Mouse (Mus musculus): ENCODE measurements at regions not wholly inside any gene's neighbourhood (a gene's known extent, or its start where the extent isn't known, plus 50 kb on each side); places are given as distances from the start of the nearest gene placed in this dataset.
"Not testable (repeated sequence)": the region's sequence is repeated elsewhere in the genome, so short reads cannot be mapped to it uniquely, and the experiment has no call there.

DNA sequence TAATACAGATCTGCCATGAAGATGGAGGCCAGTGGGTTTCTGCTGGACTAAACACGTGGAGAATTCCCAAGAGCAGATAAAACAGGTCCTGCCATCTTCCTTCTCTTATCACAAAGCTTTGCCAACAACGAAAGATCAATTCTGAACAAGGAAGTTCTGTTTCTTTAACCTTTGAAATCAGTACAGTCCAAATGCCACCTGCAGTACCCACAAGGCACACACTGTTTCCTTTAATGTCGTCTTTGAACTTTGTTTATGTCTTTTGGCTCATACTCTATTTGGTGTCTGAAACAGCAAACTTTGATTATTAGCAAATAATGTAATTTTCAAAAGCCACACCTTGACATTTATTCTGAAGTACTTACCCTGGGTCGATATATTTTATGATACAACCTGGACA is 536.5 kb downstream of the Bckdhb start:
- no peak for ATAC-seq (ENCODE audit: low TSS enrichment)

GRCm38 (mm10) chr9:84466741-84467140 is 541.8 kb downstream of the Bckdhb start:
- ATAC-seq (ENCODE audit: low TSS enrichment) = peak; percentile 76

DNA sequence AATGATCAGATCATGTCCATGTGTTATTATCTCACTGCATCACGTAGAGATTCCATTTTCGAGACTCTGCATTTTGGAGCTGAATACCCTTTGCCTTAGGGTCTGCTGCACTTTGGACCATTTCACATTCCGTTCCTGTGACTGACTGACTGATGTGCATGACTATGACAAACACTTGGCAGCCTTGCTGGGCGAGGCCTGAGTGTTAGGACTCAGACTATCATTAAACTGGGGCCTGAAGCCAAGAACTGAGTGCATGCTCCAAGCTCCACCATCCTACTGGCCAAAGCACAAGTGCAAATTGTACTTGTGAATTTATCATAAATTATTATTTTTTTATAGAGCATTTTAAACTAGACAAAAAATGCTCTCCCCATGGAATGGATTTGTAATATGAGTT is 547.8 kb downstream of the Bckdhb start:
- ATAC-seq (ENCODE audit: low TSS enrichment) = no peak

DNA sequence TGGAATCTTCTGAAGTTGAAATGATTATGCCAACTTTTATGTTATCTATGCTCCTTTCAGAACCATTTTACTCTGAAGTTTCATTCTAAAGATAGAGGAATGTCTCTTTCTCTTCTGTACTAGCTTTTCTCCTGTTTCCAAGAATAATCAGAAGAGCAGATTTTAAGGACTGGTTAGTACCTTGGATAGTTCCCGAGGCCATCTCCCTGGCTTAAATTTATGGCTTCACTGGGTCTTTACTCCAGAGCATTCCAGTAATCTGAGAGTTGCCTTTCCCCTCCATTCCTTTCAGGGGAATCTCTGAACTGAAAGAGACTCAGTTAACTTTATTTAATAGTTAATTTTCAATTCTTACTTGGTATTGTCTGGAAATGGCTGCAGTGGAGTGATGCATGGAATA is 551.0 kb downstream of the Bckdhb start:
- ATAC-seq (ENCODE audit: low TSS enrichment) = no peak

GRCm38 (mm10) chr9:84499507-84499906 is 574.6 kb downstream of the Bckdhb start:
- ATAC-seq (ENCODE audit: low TSS enrichment) = no peak

DNA sequence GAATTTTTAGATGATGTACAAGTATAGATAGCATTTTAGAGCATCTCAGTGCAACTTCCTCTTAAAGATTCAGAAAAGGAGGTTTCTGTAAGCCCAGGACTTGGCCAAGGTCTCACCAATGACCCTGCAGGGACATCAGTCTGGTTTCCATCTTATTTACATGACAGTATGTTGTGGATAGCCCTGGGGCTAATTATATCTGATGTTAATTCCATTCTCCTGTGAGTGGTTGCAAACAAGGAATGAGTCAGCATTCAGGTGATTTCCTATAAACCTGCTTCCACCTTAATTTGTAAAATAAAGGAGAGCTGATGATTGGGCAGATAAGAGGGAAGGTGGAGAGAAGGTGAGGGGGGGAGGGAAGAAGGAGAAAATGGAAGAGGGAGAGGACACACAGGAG is 578.0 kb downstream of the Bckdhb start:
- not testable (repeated sequence) for ATAC-seq (ENCODE audit: low TSS enrichment)

GRCm38 (mm10) chr9:84517064-84517463 is 592.1 kb downstream of the Bckdhb start:
- no peak for ATAC-seq (ENCODE audit: low TSS enrichment)

- ATAC-seq (ENCODE audit: low TSS enrichment) = no peak
Observed at GRCm38 (mm10) chr9:84545431-84545830, 620.5 kb downstream of the Bckdhb start.

- no peak for ATAC-seq (ENCODE audit: low TSS enrichment)
Observed at GRCm38 (mm10) chr9:84548012-84548660, 623.2 kb downstream of the Bckdhb start.

- no peak for ATAC-seq (ENCODE audit: low TSS enrichment)
Observed at GRCm38 (mm10) chr9:84555237-84555636, 630.3 kb downstream of the Bckdhb start.

DNA sequence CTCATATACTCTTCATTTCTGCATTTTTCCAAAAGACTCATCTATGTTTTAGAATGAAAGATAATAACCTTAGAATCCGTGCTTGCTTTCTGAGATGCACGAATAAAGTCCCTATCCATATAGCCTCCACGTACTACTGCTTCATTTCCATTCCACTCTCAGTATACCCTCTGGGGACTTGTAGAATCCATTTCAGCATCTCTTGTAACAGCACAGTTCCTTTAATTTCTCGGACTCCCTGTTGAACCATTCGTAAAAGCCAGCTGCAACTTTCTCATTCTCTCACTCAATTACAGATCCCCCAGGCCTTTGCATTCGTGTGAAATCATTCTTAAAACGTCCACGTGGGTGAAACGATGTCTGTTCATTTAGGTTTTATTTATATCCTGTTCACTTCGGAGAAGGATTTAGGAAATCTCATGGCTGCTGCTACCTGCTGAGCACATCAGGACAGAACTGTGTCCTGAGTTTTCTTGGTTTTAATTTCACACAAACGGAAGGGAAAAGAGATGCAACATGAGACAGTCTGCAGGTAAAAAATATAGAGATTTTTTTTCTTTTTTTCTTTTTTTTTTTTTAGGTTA is 631.4 kb downstream of the Bckdhb start:
- no peak for ATAC-seq (ENCODE audit: low TSS enrichment)

- no peak for ATAC-seq (ENCODE audit: low TSS enrichment)
Observed at GRCm38 (mm10) chr9:84558346-84558745, 633.4 kb downstream of the Bckdhb start.

DNA sequence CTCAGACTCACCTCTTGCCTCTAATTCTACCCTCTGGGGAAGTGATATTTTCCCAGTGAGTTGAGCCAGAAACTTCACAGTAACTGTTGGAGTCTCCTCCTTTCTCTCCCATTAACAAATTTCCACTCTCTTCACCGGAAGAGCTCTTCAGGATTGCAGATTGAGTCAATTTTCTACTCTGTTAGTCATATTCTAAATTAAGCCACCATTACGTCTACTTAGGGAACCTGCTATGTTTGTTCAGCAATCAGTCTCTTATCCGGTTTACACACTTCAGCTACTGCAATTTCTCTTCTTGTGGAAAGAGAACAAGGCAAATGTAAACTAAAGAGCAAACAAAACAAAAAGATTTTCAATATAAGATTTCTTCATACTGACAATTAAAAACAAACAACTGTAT is 644.6 kb downstream of the Bckdhb start:
- ATAC-seq (ENCODE audit: low TSS enrichment) = peak; percentile 64

DNA sequence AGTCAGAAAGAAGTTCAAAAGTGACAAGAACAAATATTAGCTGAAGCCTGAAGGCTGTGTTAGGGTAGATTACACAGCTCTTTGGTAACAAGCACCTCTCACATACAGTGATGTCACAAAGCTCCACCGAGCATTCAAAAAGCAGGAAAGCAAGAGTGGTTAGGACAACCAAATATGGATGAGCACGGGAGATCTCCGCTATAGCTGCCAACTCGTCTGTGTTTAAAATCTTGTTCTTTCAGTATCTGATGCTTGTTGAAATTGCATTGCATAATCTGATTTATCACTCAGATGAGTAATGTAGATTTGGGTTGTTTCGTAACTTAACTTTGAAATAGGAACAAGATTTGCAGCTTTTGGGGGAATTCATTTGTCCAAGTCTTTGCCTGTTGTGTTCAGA is 652.8 kb downstream of the Bckdhb start:
- ATAC-seq (ENCODE audit: low TSS enrichment) = no peak

DNA sequence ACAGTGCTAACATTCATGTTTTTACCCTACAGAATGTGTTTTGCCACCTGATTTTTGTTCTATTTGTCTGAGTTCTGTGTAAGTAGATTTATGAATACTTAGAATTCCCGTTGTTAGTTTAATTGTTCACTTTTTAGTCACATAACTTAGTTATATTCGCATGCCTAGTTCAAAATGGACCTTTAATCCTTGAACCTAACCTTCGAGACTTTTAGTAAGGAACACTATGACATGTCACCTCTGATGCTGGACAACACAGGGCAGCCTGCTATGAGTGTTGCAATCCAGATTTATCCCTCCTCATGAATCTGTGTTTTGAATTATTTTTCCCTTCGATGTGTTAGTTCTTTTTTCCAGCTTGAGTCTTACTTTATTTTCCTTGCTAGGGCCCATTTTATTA is 662.8 kb downstream of the Bckdhb start:
- ATAC-seq (ENCODE audit: low TSS enrichment) = no peak

GRCm38 (mm10) chr9:84594724-84595123 is 669.8 kb downstream of the Bckdhb start:
- ATAC-seq (ENCODE audit: low TSS enrichment) = no peak
